Mouse (Mus musculus) ES-E14 (cell line): ENCODE measurements at regions not wholly inside any gene's neighbourhood (a gene's known extent, or its start where the extent isn't known, plus 50 kb on each side); places are given as distances from the start of the nearest gene placed in this dataset.
A peak's percentile ranks its signal among the peaks of the same experiment; 100 is the strongest.

Experiments used
- DNase-seq: peaks from one replicate; pipeline ENCODE4 v3.0.0-alpha.2; 2013; ENCODE audit warnings: low read depth, low spot score
- H3K27ac ChIP-seq: 2 replicates; pipeline ENCODE4 v1.5.1; 2012; ENCODE audit warnings: low read depth, mild to moderate bottlenecking, low read length, moderate library complexity, mixed read lengths; ENCODE audit not compliant: poor library complexity, insufficient read depth, severe bottlenecking
- H3K36me3 ChIP-seq: 2 replicates; pipeline ENCODE4 v1.6.1; 2012; ENCODE audit warnings: mild to moderate bottlenecking, low read length, moderate library complexity, mixed read lengths; ENCODE audit not compliant: control insufficient read depth, poor library complexity, insufficient read depth, severe bottlenecking
- H3K4me1 ChIP-seq, 2 experiments: fragments of 150-350 bp in 1 of 2; sonication (generic) in 1 of 2; 2 replicates each; pipeline ENCODE4 v1.6.1; 2012; ENCODE audit warnings: low read length in 2 of 2, mild to moderate bottlenecking in 1 of 2, mixed read lengths in 1 of 2; ENCODE audit not compliant: control insufficient read depth in 2 of 2, insufficient read depth in 2 of 2, poor library complexity in 1 of 2
- H3K4me3 ChIP-seq, 2 experiments: fragments of 150-350 bp in 1 of 2; sonication (generic) in 1 of 2; 2 replicates each; pipeline ENCODE4 v1.5.1; 2012; ENCODE audit warnings: low read length in 2 of 2, low read depth in 1 of 2, mild to moderate bottlenecking in 1 of 2, mixed read lengths in 1 of 2; ENCODE audit not compliant: insufficient read depth in 1 of 2, poor library complexity in 1 of 2, severe bottlenecking in 1 of 2
- H3K9ac ChIP-seq: 2 replicates; pipeline ENCODE4 v1.6.1; 2012; ENCODE audit warnings: low read depth, mild to moderate bottlenecking, low read length, mixed read lengths; ENCODE audit not compliant: poor library complexity, insufficient read depth, severe bottlenecking
- H3K9me3 ChIP-seq: fragments of 150-350 bp; sonication (generic); 2 replicates; pipeline ENCODE4 v1.6.1; 2012; ENCODE audit warnings: low read depth, mild to moderate bottlenecking, low read length; ENCODE audit not compliant: control insufficient read depth, insufficient read depth
- CHD2 ChIP-seq: IDR thresholded peaks from 2 replicates; pipeline ENCODE4 v1.6.1; 2014; ENCODE audit warnings: mild to moderate bottlenecking, low read depth, low read length, inconsistent platforms
- HCFC1 ChIP-seq: IDR thresholded peaks from 2 replicates; pipeline ENCODE4 v1.6.1; 2012; ENCODE audit warnings: low read length, inconsistent platforms, borderline replicate concordance; ENCODE audit not compliant: insufficient read depth
- MAFK ChIP-seq: IDR thresholded peaks from 2 replicates; pipeline ENCODE4 v1.6.1; 2014; ENCODE audit warnings: mild to moderate bottlenecking, low read depth, low read length, inconsistent platforms; ENCODE audit not compliant: insufficient read depth
- ZC3H11A ChIP-seq: IDR thresholded peaks from 2 replicates; pipeline ENCODE4 v1.6.1; 2012; ENCODE audit warnings: low read depth, mild to moderate bottlenecking, inconsistent platforms, low read length, borderline replicate concordance
- ZNF384 ChIP-seq: IDR thresholded peaks from 2 replicates; pipeline ENCODE4 v1.6.1; 2012; ENCODE audit warnings: low read depth, low read length, inconsistent platforms
- in situ Hi-C, 2 experiments: fragments of 600-800 bp; cut with MboI; formaldehyde crosslinking; loops; one replicate each; pipeline ENCODE4 v1.15.1; 2025; ENCODE audit warnings: low sequenced_read_pairs in 2 of 2, inconsistent platforms in 1 of 2; ENCODE audit not compliant: unreplicated experiment in 2 of 2

- no peak overlapping the region for H3K9ac ChIP-seq
- H3K4me3 ChIP-seq = no peak overlapping the region
- H3K36me3 ChIP-seq = no peaks in the 10 kb centered on the region
- no peak for TF ChIP-seq ZC3H11A
- no peak for TF ChIP-seq HCFC1
- no peak for TF ChIP-seq MAFK
- TF ChIP-seq ZNF384 = no peak
- no peak for TF ChIP-seq CHD2
- in situ Hi-C loops = no loop called here
- H3K27ac ChIP-seq = no peak overlapping the region
- H3K4me1 ChIP-seq = no peaks in the 10 kb centered on the region
- no peak for DNase-seq
- no peaks in the 10 kb centered on the region for H3K9me3 ChIP-seq
Measured at GRCm38 (mm10) chr3:129397481-129397880, 65.0 kb upstream of the Enpep start.

- Histone ChIP-seq H3K9ac (no peak overlapping the region), H3K4me1 (no peaks in the 10 kb centered on the region), H3K9me3 (no peaks in the 10 kb centered on the region), H3K4me3 (peak overlapping the region in 1 of 2 experiments; percentile 66; a peak in 2 of 4 replicates), H3K27ac (no peak overlapping the region), H3K36me3 (no peaks in the 10 kb centered on the region)
- in situ Hi-C loops = no loop called here
- no peak for DNase-seq
- TF ChIP-seq ZNF384 (no peak), MAFK (no peak), ZC3H11A (no peak), HCFC1 (no peak), CHD2 (no peak)
Measured at GRCm38 (mm10) chr3:129400092-129400924, 67.8 kb upstream of the Enpep start.

GRCm38 (mm10) chr3:129411389-129412054 is 79.0 kb upstream of the Enpep start:
- H3K27ac ChIP-seq = no peak overlapping the region
- no peaks in the 10 kb centered on the region for H3K36me3 ChIP-seq
- no peaks in the 10 kb centered on the region for H3K4me1 ChIP-seq
- in situ Hi-C loops = no loop called here
- H3K9ac ChIP-seq = no peak overlapping the region
- H3K9me3 ChIP-seq = no peaks in the 10 kb centered on the region
- TF ChIP-seq MAFK = no peak
- H3K4me3 ChIP-seq = no peak overlapping the region
- no peak for DNase-seq

GRCm38 (mm10) chr3:129412126-129412960 is 79.8 kb upstream of the Enpep start:
- Histone ChIP-seq H3K4me1 (no peaks in the 10 kb centered on the region), H3K9me3 (no peaks in the 10 kb centered on the region), H3K9ac (no peak overlapping the region), H3K36me3 (no peaks in the 10 kb centered on the region), H3K4me3 (no peak overlapping the region), H3K27ac (no peak overlapping the region)
- no peak for DNase-seq
- TF ChIP-seq ZC3H11A = no peak
- no peak for TF ChIP-seq MAFK
- in situ Hi-C loops = no loop called here
